Mouse (Mus musculus): ENCODE data around the gene Zbtb18.

Gene Zbtb18

GRCm38 (mm10) chr1:177442196-177442808, at the start of gene Zbtb18:
Gene Zbtb18 (plus strand): TSS chr1:177442351.
- DNase-seq (ENCODE audit: low spot score in 2 of 2) = no peak

DNA sequence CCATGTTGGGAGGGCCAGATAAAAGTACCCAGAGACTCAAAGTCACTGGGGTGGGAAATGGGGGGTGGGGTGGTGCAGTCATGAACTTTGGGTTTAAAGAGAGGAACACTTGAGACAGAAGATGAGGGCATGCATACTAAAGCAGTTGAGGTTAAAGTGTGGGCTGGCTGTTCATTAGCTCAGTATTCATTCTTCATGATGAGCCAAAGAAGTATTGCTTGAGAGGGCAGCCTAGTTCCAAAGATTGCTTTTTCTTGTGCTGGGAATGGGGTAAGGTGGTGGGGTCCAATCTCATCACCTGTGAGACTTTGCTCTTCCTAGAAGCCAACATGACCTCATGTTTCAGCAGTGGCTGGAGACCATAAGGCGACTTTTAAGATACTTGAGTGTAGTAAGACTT, 44.7 kb upstream of the Zbtb18 start:
- DNase-seq (ENCODE audit: low spot score in 2 of 2) = no peak

DNA sequence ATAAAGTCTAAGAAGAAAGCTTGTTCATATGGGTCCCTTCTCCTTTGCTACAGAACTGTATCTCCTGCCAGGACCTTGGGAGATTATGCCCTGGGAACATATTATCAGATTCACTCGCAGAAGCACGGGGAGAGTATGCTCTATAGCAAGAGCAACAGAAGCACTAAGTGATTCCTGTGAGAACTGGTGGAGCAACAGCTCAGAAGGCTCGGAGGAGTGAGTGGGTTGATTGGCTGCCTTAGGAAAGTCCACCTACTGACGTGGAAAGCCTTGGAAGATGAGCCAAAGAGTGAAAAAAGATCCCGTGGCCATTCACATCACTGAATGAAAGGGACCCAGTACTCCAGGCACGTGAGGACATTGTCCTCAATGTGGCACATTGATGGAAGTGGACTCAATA, 37.0 kb upstream of the Zbtb18 start:
- no peak for DNase-seq (ENCODE audit: low spot score in 2 of 2)

- peak; percentile 19 to 28 for DNase-seq (ENCODE audit: low spot score in 2 of 2)
These were observed 33.5 kb upstream of the Zbtb18 start for GRCm38 (mm10) chr1:177408690-177409089.

DNA sequence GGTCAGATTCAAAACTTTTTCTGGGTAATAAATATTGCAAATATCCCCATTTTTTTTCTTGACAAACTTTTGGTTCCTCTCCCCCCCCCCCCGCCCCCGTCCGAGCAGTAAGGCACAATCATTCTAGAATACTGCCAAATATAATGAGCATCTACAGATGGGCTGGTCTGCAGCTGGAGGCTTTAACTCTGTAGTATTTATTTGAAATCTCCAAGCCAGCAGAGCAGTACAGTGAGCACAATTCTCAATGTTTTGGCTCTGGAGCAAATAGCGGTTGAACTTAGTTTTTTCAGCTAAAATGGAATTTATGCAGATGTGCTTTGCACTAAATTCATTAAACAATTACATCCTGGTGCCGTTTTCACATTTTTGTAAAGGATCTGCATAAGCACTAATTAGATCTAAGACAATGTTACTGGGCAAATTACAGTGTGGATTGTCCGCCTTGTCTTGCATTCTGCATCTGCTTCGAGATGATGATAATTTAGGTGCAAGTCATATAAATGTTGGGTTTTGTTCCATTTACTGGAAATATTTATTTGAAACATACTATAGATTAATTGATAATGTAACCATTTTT, 31.3 kb upstream of the Zbtb18 start:
- no peak for DNase-seq (ENCODE audit: low spot score in 2 of 2)

GRCm38 (mm10) chr1:177411359-177412358, 30.5 kb upstream of the Zbtb18 start:
- no peak for DNase-seq (ENCODE audit: low spot score in 2 of 2)

GRCm38 (mm10) chr1:177419331-177419730, 22.8 kb upstream of the Zbtb18 start:
- no peak for DNase-seq (ENCODE audit: low spot score in 2 of 2)

- DNase-seq (ENCODE audit: low spot score in 2 of 2) = no peak
These were observed 22.0 kb upstream of the Zbtb18 start for GRCm38 (mm10) chr1:177420126-177420525.

- no peak for DNase-seq (ENCODE audit: low spot score in 2 of 2)
These were observed 14.3 kb upstream of the Zbtb18 start for GRCm38 (mm10) chr1:177427862-177428261.

- DNase-seq (ENCODE audit: low spot score in 2 of 2) = no peak
These were observed 13.8 kb upstream of the Zbtb18 start for GRCm38 (mm10) chr1:177428338-177428737.

GRCm38 (mm10) chr1:177429067-177429466, 13.1 kb upstream of the Zbtb18 start:
- DNase-seq (ENCODE audit: low spot score in 2 of 2) = no peak

DNA sequence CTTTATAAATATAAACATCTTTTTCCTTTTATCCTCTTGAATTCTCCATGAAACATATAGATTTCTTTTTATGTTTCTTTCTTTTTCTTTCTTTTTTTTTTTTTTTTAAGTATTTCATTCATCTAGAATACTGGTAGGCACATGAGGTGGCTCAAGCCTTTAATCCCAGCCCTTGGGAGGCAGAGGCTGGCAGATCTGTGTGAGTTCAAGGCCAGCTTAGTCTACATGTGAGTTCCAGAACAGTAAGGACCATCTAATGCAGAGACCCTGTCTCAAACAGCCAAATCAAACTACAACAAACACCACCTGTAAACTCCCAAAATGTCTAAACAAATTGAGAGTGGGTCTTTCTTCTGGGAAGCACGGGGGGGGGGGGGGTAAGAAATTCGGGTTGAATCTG, 1.7 kb upstream of the Zbtb18 start:
- DNase-seq (ENCODE audit: low spot score in 2 of 2) = no peak

- no peak for DNase-seq (ENCODE audit: low spot score in 2 of 2)
These were observed 1.1 kb upstream of the Zbtb18 start for GRCm38 (mm10) chr1:177440981-177441491.

DNA sequence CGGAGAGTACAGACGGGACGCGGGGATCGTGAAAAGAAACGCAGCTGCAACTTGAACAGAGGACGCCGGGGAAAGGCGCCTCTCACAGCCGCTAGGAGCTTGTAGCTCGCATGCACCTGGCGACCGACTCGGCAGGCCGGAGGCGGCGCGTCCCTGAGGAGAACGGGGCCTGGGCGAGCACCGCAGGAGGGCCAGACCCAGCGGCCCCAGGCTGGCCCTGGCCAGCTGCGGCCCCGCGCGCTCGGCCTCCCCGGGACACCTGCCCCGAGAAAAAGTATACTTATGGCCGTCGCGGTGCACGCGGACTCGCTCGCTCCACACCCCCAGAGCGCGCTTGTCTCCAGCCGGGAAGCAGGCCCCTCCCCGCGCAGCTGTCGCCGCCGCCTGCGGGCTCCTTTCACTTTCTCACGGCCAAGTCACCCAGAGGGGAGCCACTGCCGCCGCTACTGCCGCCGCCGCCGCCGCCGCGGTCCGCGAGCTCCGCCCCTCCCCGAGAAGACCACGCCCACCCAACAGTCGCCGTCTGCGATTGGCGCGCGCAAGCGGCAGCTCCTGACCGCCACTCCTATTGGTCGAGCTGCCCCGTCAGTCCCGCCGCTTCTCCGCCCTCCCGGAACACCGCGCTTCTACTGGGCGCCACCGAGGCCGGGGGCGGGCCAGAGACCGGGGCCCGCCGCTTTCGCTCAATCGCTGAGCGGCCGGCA, 507 bp upstream of the Zbtb18 start:
- DNase-seq (ENCODE audit: low spot score in 2 of 2) = peak; percentile 94 to 98

- DNase-seq (ENCODE audit: low spot score in 2 of 2) = peak; percentile 51 to 57
These were observed 921 bp downstream of the Zbtb18 start for GRCm38 (mm10) chr1:177442821-177443723.

DNA sequence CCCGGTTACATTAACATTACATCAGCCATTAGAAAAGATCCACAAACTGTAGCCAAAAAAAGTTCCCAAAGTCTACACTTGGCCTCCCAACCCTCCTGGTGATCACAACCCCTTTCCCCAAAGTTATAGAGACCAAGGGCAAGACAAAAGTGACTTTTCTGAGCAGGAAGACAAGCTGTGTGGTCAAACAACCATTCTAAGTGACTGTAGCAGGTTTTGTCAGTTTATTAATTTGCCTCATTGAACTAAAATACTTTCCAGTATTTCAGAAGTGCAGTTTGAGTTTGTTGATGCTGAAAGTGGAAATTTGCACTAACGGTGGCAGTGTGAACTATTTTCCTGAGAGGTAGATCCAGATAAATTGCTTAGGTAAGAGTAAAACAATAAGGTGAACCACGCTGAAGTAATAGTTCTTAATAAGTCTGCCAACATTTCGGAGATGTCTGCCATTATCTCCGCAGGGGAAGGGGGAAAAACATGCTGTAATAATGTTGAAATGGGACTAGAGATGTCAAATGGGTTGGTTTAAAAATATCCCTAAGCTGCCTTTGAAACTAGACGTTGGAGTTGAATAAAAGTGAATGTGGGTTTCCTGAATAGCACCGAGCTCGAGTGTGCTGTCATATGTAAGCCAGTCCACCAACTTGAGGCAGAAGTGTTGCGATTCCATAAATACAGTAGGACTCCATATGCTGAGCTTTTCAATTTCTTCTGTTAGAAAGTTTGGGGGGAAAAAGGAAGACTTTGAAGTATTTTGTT, 1.8 kb downstream of the Zbtb18 start:
- DNase-seq (ENCODE audit: low spot score in 2 of 2) = no peak

DNA sequence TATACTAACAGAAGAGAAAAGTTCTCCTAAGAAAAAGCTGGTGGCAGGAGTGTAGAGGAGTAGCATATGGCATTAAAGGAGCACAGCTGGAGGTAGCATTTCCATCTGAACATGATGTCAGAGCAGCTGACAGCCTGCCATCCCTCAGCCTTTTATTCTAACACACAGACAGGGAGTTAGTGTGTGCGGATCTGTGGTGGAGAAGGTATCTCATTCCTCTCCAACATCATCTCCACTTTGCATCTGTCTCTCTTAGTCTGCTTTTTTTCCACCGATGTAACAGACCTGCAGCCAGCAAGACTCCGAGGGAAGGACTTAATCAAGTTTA, 2.3 kb downstream of the Zbtb18 start:
- no peak for DNase-seq (ENCODE audit: low spot score in 2 of 2)

- DNase-seq (ENCODE audit: low spot score in 2 of 2) = no peak
These were observed 2.8 kb downstream of the Zbtb18 start for GRCm38 (mm10) chr1:177444941-177445340.

GRCm38 (mm10) chr1:177445461-177446130, 3.4 kb downstream of the Zbtb18 start:
- no peak for DNase-seq (ENCODE audit: low spot score in 2 of 2)

Measured in urinary bladder, postnatal 36 days (tissue).